Mouse (Mus musculus): ENCODE data around the gene Tle4.

DNA sequence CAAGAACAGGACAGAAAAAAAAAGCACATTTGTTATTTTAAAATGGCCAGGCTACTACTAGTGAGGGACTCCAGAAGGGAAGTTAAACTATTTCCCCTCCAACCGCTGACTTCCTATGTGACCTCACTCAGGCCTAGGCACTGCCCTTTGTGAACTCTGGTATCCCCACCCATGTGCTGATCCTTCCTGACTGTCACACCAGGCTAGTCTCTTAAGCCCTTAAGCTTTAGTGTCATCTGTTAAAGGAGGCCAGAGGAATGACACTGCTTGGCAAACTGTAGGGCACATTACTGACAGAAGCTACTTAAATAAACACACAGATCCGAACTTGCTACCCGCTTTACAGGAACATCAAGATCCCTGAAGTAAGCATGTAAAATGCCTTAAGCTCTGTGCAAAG lies 11.7 kb downstream of the Tle4 start:
- TF ChIP-seq TCF12 (IDR thresholded peaks at IDR 0.05; ENCODE audit: insufficient read depth, poor library complexity, severe bottlenecking) (no peak), POLR2A (IDR thresholded peaks at IDR 0.05; ENCODE audit: insufficient read length, low read depth) (no peak), USF1 (IDR thresholded peaks at IDR 0.05; ENCODE audit: low read depth) (no peak), CEBPB (IDR thresholded peaks at IDR 0.05; ENCODE audit: insufficient read depth, poor library complexity, severe bottlenecking) (no peak), MAX (IDR thresholded peaks at IDR 0.05; ENCODE audit: low read depth) (no peak), POLR2AphosphoS2 (IDR thresholded peaks at IDR 0.05; ENCODE audit: insufficient read length, low read depth) (no peak), MYOD1 (IDR thresholded peaks at IDR 0.05; ENCODE audit: control insufficient read depth in 1 of 3, insufficient read length in 2 of 3, low read depth in 2 of 3) (no peak), E2F4 (IDR thresholded peaks at IDR 0.05; ENCODE audit: insufficient read depth) (no peak)

All from myocyte (in vitro differentiated cells).